Comparison of ENCODE assay signal across 28 mouse cellular contexts in the genomic region with DNA sequence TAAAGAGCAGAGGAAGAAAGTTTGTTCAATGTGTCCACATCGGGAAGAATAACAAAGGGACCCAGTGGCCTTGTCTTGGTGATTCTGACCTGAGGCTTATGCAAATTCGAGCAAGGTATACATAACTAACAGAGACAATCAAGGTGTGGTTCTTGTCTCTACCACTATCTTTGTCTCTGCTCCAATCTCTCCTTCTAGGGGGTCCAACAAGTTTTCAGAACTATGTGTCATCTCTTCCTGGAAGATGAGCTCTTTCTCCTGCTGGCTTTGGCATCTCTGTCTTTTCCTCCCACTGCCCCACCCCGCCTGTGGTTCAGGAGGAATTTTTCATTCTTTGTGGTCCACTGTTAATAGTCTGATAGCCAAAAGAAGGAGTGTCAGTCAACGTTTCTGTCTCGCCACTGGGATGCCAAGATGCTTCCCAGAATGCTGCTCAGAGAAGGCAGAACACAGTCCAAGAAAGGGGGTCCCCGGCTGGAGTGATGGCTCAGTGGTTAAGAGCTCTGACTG. TPM values are rescaled to one million over a fixed set of nuclear protein-coding genes. Genes with fewer than 3 reads are reported as not detected.
DNase-seq lines count a peak whose midpoint lies in the region; ATAC-seq and TF ChIP-seq lines count a peak whose summit lies in the region.
"Had no signal": no experiment of that assay in that cellular context is flagged by ENCODE, and none has a peak within 500 bp of the region (broad histone marks: within the 10 kb centered on the region; RNA-seq: fewer than 3 reads in every experiment).

No protein-coding gene starts in this region.

- H3K9me3 ChIP-seq in E14TG2a.4 (ENCODE audit: low read length) = peaks cover 18% of the 10 kb centered on the region
- H3K9me3 ChIP-seq in kidney, embryonic 14.5 days (ENCODE audit: control insufficient read depth, low read length) = no peaks in the 10 kb centered on the region
- H3K9me3 ChIP-seq: embryonic facial prominence, embryonic 12.5 days; embryonic facial prominence, embryonic 15.5 days; G1E; hindbrain, embryonic 12.5 days; hindbrain, embryonic 15.5 days had no signal

- no peak overlapping the region for H3K4me2 ChIP-seq in kidney, embryonic 14.5 days (replicated peaks; ENCODE audit: low read depth, low read length)
- H3K4me2 ChIP-seq: embryonic facial prominence, embryonic 12.5 days; embryonic facial prominence, embryonic 15.5 days; heart, embryonic 11.5 days; hindbrain, embryonic 12.5 days; hindbrain, embryonic 15.5 days had no signal

- DNase-seq in ES-CJ7 (ENCODE audit: low read depth, low spot score) = peak; percentile 76
- peak; percentile 93 for DNase-seq in R1 (ENCODE audit: low read depth, low spot score)
- no peak for DNase-seq in ovary, postnatal 10 days (ENCODE audit: low spot score)
- no peak for DNase-seq in spleen, postnatal 14 days (ENCODE audit: low spot score in 2 of 2)
- DNase-seq: adrenal gland, adult 2 months; adrenal gland, postnatal 14 days; cerebellum, adult 11 months; cerebellum, adult 2 months; cerebellum, adult 9-11 months; cerebellum, postnatal 25 days; forebrain, postnatal 0 days; gastrocnemius, adult 2 months; gastrocnemius, postnatal 14 days; heart, adult 2 months had no signal

- no peak overlapping the region for H3K9ac ChIP-seq in kidney, embryonic 14.5 days (ENCODE audit: low read depth, low read length)
- H3K9ac ChIP-seq: embryonic facial prominence, embryonic 12.5 days; embryonic facial prominence, embryonic 15.5 days; forebrain, postnatal 0 days; hindbrain, embryonic 12.5 days; hindbrain, embryonic 15.5 days had no signal

- H3K4me1 ChIP-seq in E14TG2a.4 (replicated peaks; ENCODE audit: low read depth, low read length) = peaks cover 62% of the 10 kb centered on the region
- no peaks in the 10 kb centered on the region for H3K4me1 ChIP-seq in kidney, embryonic 14.5 days (ENCODE audit: control insufficient read depth, insufficient read depth, low read length)
- H3K4me1 ChIP-seq: embryonic facial prominence, embryonic 12.5 days; embryonic facial prominence, embryonic 15.5 days; hindbrain, embryonic 12.5 days; hindbrain, embryonic 15.5 days had no signal

- no peaks in the 10 kb centered on the region for H3K27me3 ChIP-seq in E14TG2a.4 (ENCODE audit: insufficient read depth, low read length)
- no peaks in the 10 kb centered on the region for H3K27me3 ChIP-seq in kidney, embryonic 14.5 days (ENCODE audit: control insufficient read depth, insufficient read depth, low read length)
- H3K27me3 ChIP-seq: embryonic facial prominence, embryonic 12.5 days; embryonic facial prominence, embryonic 15.5 days; hindbrain, embryonic 12.5 days; hindbrain, embryonic 15.5 days had no signal

- H3K4me3 ChIP-seq in E14TG2a.4 (replicated peaks; ENCODE audit: low read length) = 0 out of 2 replicates have a peak overlapping the region, but pooled peaks have one; percentile 17
- no peak overlapping the region for H3K4me3 ChIP-seq in kidney, embryonic 14.5 days (ENCODE audit: low read length)
- H3K4me3 ChIP-seq: embryonic facial prominence, embryonic 12.5 days; embryonic facial prominence, embryonic 15.5 days; gastrocnemius, adult 2 months; heart, adult 2 months; hindbrain, embryonic 12.5 days; hindbrain, embryonic 15.5 days had no signal

- H3K36me3 ChIP-seq in E14TG2a.4 (ENCODE audit: insufficient read depth, low read length) = no peaks in the 10 kb centered on the region
- no peaks in the 10 kb centered on the region for H3K36me3 ChIP-seq in kidney, embryonic 14.5 days (ENCODE audit: control insufficient read depth, insufficient read depth, low read length)
- H3K36me3 ChIP-seq: embryonic facial prominence, embryonic 12.5 days; embryonic facial prominence, embryonic 15.5 days; G1E; hindbrain, embryonic 12.5 days; hindbrain, embryonic 15.5 days had no signal

- 78% methylated on average over 6 of the region's 6 CpGs for WGBS in kidney, embryonic 14.5 days

- H3K27ac ChIP-seq in kidney, embryonic 14.5 days (ENCODE audit: low read depth, low read length) = no peak overlapping the region
- H3K27ac ChIP-seq: embryonic facial prominence, embryonic 12.5 days; embryonic facial prominence, embryonic 15.5 days; gastrocnemius, adult 2 months; heart, adult 2 months; hindbrain, embryonic 12.5 days; hindbrain, embryonic 15.5 days had no signal

- no peak for TF ChIP-seq CTCF in E14TG2a.4 (conservative IDR thresholded peaks at IDR 0.05; ENCODE audit: low read length)

- no peak for ATAC-seq in kidney, embryonic 14.5 days (ENCODE audit: low FRiP score, low TSS enrichment)
- ATAC-seq: forebrain, embryonic 14.5 days; forebrain, postnatal 0 days; intestine, postnatal 0 days had no signal

RNA-seq across cellular contexts. Expression of a gene that starts 15.4 kb away (rescaled TPM):
- 4.2 and 4.8 TPM in 2 replicates for polyA plus RNA-seq in kidney, embryonic 14.5 days (2014; fragmentation: Nextera tagmentation; extraction: Ambion mirVana)

RNA-seq across cellular contexts. Expression of a gene that starts 19.0 kb away (rescaled TPM):
- polyA plus RNA-seq in kidney, embryonic 14.5 days (2014; fragmentation: Nextera tagmentation; extraction: Ambion mirVana) = 0.15 and 0.26 TPM in 2 replicates
- polyA plus RNA-seq: forebrain, embryonic 11.5 days; G1E; heart, postnatal 0 days had no signal

RNA-seq across cellular contexts. Expression of a gene that starts 28.2 kb away (rescaled TPM):
- not detected in 2 replicates for polyA plus RNA-seq in kidney, embryonic 14.5 days (2014; fragmentation: Nextera tagmentation; extraction: Ambion mirVana)
- polyA plus RNA-seq: cerebellum, adult 2 months; embryonic facial prominence, embryonic 12.5 days; embryonic facial prominence, embryonic 15.5 days; forebrain, embryonic 11.5 days; forebrain, embryonic 14.5 days; forebrain, postnatal 0 days; G1E; heart, embryonic 11.5 days; heart, embryonic 14.5 days; heart, postnatal 0 days; hindbrain, embryonic 12.5 days; hindbrain, embryonic 15.5 days; intestine, embryonic 14.5 days; intestine, postnatal 0 days had no signal

Comparison
In these comparisons a context has a peak if more than half of its experiments do, and no peak if none do; other contexts are left out.
1. DNase-seq: peak in ES-CJ7 (single experiment) and R1 (single experiment); none in ovary, postnatal 10 days (single experiment) and spleen, postnatal 14 days (0 of 2).